Mouse (Mus musculus): ENCODE measurements around the gene Mrpl16. TPM values are rescaled to one million over a fixed set of nuclear protein-coding genes. Genes with fewer than 3 reads are reported as not detected.

The Mrpl16 gene
- 59.0 TPM for polyA plus RNA-seq (2015; fragmentation: Illumina TruSeq; extraction: RNeasy Lipid Tissue Mini Kit (QIAGEN cat#74804); ENCODE audit: low read depth, low replicate concordance)

GRCm38 (mm10) chr19:11770205-11770892 lies at the start of gene Mrpl16:
Gene Mrpl16, plus strand, starts transcription at chr19:11770391.

GRCm38 (mm10) chr19:11747298-11747697 lies 22.9 kb upstream of the Mrpl16 start, which contains the start of gene Gif:
Gene Gif, plus strand, starts transcription at chr19:11747554.

GRCm38 (mm10) chr19:11819143-11819700 lies 49.0 kb downstream of the Mrpl16 start, which contains the start of gene Stx3:
Gene Stx3, minus strand, starts transcription at chr19:11819403.

Other genes with a start within 250 kb of the Mrpl16 start
- not detected for gene Ms4a4d, start 233.6 kb upstream of the Mrpl16 start, polyA plus RNA-seq (2015; fragmentation: Illumina TruSeq; extraction: RNeasy Lipid Tissue Mini Kit (QIAGEN cat#74804); ENCODE audit: low read depth, low replicate concordance)
- 1.9 TPM for gene Ms4a6d, start 165.5 kb upstream of the Mrpl16 start, polyA plus RNA-seq (2015; fragmentation: Illumina TruSeq; extraction: RNeasy Lipid Tissue Mini Kit (QIAGEN cat#74804); ENCODE audit: low read depth, low replicate concordance)
- not detected for gene Ms4a2, start 146.7 kb upstream of the Mrpl16 start, polyA plus RNA-seq (2015; fragmentation: Illumina TruSeq; extraction: RNeasy Lipid Tissue Mini Kit (QIAGEN cat#74804); ENCODE audit: low read depth, low replicate concordance)
- not detected for gene Ms4a3, start 129.5 kb upstream of the Mrpl16 start, polyA plus RNA-seq (2015; fragmentation: Illumina TruSeq; extraction: RNeasy Lipid Tissue Mini Kit (QIAGEN cat#74804); ENCODE audit: low read depth, low replicate concordance)
- not detected for gene Oosp2, start 109.8 kb upstream of the Mrpl16 start, polyA plus RNA-seq (2015; fragmentation: Illumina TruSeq; extraction: RNeasy Lipid Tissue Mini Kit (QIAGEN cat#74804); ENCODE audit: low read depth, low replicate concordance)
- not detected for gene Oosp1, start 79.2 kb upstream of the Mrpl16 start, polyA plus RNA-seq (2015; fragmentation: Illumina TruSeq; extraction: RNeasy Lipid Tissue Mini Kit (QIAGEN cat#74804); ENCODE audit: low read depth, low replicate concordance)
- gene Oosp3, start 73.3 kb upstream of the Mrpl16 start, polyA plus RNA-seq (2015; fragmentation: Illumina TruSeq; extraction: RNeasy Lipid Tissue Mini Kit (QIAGEN cat#74804); ENCODE audit: low read depth, low replicate concordance), result not detected
- gene Gif, start 22.8 kb upstream of the Mrpl16 start, polyA plus RNA-seq (2015; fragmentation: Illumina TruSeq; extraction: RNeasy Lipid Tissue Mini Kit (QIAGEN cat#74804); ENCODE audit: low read depth, low replicate concordance), result not detected
- gene Stx3, start 49.0 kb downstream of the Mrpl16 start, polyA plus RNA-seq (2015; fragmentation: Illumina TruSeq; extraction: RNeasy Lipid Tissue Mini Kit (QIAGEN cat#74804); ENCODE audit: low read depth, low replicate concordance), result 34.6 TPM
- gene Olfr1417, start 68.8 kb downstream of the Mrpl16 start, polyA plus RNA-seq (2015; fragmentation: Illumina TruSeq; extraction: RNeasy Lipid Tissue Mini Kit (QIAGEN cat#74804); ENCODE audit: low read depth, low replicate concordance), result not detected
- not detected for gene Olfr1418, start 90.7 kb downstream of the Mrpl16 start, polyA plus RNA-seq (2015; fragmentation: Illumina TruSeq; extraction: RNeasy Lipid Tissue Mini Kit (QIAGEN cat#74804); ENCODE audit: low read depth, low replicate concordance)
- gene Olfr1419, start 104.7 kb downstream of the Mrpl16 start, polyA plus RNA-seq (2015; fragmentation: Illumina TruSeq; extraction: RNeasy Lipid Tissue Mini Kit (QIAGEN cat#74804); ENCODE audit: low read depth, low replicate concordance), result not detected
- gene Olfr1420, start 116.2 kb downstream of the Mrpl16 start, polyA plus RNA-seq (2015; fragmentation: Illumina TruSeq; extraction: RNeasy Lipid Tissue Mini Kit (QIAGEN cat#74804); ENCODE audit: low read depth, low replicate concordance), result not detected
- gene Patl1, start 142.0 kb downstream of the Mrpl16 start, polyA plus RNA-seq (2015; fragmentation: Illumina TruSeq; extraction: RNeasy Lipid Tissue Mini Kit (QIAGEN cat#74804); ENCODE audit: low read depth, low replicate concordance), result 13.3 TPM
- gene Osbp, start 195.6 kb downstream of the Mrpl16 start, polyA plus RNA-seq (2015; fragmentation: Illumina TruSeq; extraction: RNeasy Lipid Tissue Mini Kit (QIAGEN cat#74804); ENCODE audit: low read depth, low replicate concordance), result 35.7 TPM

All from brain, adult 10 weeks (tissue).